Mouse (Mus musculus) lung, adult 2 months (tissue): ENCODE data around the gene Acss1.

Experiments used
- CTCF ChIP-seq: fragments of 200-500 bp; IDR thresholded peaks from 2 replicates; pipeline ENCODE4 v1.5.1; 2011; ENCODE audit warnings: mild to moderate bottlenecking, low read length, control low read depth; ENCODE audit not compliant: insufficient read depth
- POLR2A ChIP-seq: fragments of 200-500 bp; IDR thresholded peaks from 2 replicates; pipeline ENCODE4 v1.6.1; 2011; ENCODE audit warnings: low read depth, mild to moderate bottlenecking, control low read depth, low read length, borderline replicate concordance; ENCODE audit errors: extremely low read depth

DNA sequence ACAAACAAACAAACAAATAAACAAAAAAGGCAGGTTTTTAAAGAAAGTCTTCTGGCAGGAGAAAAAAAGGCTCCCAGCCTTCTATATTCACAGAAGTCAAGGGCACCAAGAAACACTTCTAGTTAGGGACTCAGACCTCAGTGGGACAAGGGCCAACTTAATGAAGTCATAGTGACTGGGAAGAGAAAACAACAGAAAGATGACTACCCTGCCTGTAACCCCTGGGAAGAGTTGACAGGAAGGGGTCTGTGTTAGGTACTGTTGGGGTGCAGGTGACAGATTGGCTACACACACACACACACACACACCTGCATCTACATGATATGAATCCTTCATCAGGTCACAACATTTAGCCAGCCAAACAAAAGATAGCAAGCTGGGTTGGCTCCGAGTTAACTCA lies 25.1 kb downstream of the Acss1 start:
- TF ChIP-seq POLR2A (no peak), CTCF (no peak)
